Mouse (Mus musculus) monocyte, adult 59 days (primary cell): ENCODE measurements around the gene Batf3. TPM values are rescaled to one million over a fixed set of nuclear protein-coding genes. Genes with fewer than 3 reads are reported as not detected.

Experiments used
- total RNA-seq, 2 experiments: library from RNA; stranded (reverse); gene quantifications; one replicate each; pipeline ENCODE4 v1.2.4; 2023

Batf3 gene
- total RNA-seq, result 10 to 100 TPM; 49.0 to 60.1 TPM

GRCm38 (mm10) chr1:191097802-191098747 is at the start of gene Batf3:
Gene Batf3, plus strand, starts transcription at chr1:191097847.

GRCm38 (mm10) chr1:191062781-191063485 is 34.7 kb upstream of the Batf3 start, which contains the start of the genes Tatdn3 and Nsl1:
Gene Tatdn3, minus strand, starts transcription at chr1:191062932.
Gene Nsl1, plus strand, starts transcription at chr1:191063012.

Other genes starting within 250 kb of the Batf3 start
- gene Rps6kc1, start 186.1 kb upstream of the Batf3 start, total RNA-seq, result 10 to 100 TPM; 51.1 to 51.4 TPM
- 10 to 100 TPM; 46.7 to 53.0 TPM for gene Angel2, start 172.7 kb upstream of the Batf3 start, total RNA-seq
- gene Vash2, start 118.6 kb upstream of the Batf3 start, total RNA-seq, result not detected
- gene Flvcr1, start 71.7 kb upstream of the Batf3 start, total RNA-seq, result 10 to 100 TPM; 60.3 to 72.0 TPM
- not detected for gene Spata45, start 61.2 kb upstream of the Batf3 start, total RNA-seq
- 10 to 100 TPM; 27.4 to 28.8 TPM for gene Tatdn3, start 34.9 kb upstream of the Batf3 start, total RNA-seq
- gene Nsl1, start 34.8 kb upstream of the Batf3 start, total RNA-seq, result 1 to 10 TPM; 4.1 to 5.0 TPM
- gene Fam71a, start 67.0 kb downstream of the Batf3 start, total RNA-seq, result 10 to 100 TPM; 31.9 to 35.6 TPM
- gene Atf3, start 120.2 kb downstream of the Batf3 start, total RNA-seq, result 1,000 to 10,000 TPM; 1,653 to 1,782 TPM
- 10 to 100 TPM; 15.3 to 16.5 TPM for gene Nenf, start 220.3 kb downstream of the Batf3 start, total RNA-seq
- 10 to 100 TPM; 20.1 to 21.0 TPM for gene Tmem206, start 228.1 kb downstream of the Batf3 start, total RNA-seq